Mouse (Mus musculus) brain, embryonic 14.5 days (tissue): ENCODE measurements around the gene Rftn1.

Source experiments
- CTCF ChIP-seq: fragments of 200-500 bp; IDR thresholded peaks from 2 replicates; pipeline ENCODE4 v1.5.1; 2012; ENCODE audit warnings: inconsistent platforms, mild to moderate bottlenecking, moderate library complexity, borderline replicate concordance; ENCODE audit not compliant: insufficient read depth, insufficient read length; ENCODE audit errors: extremely low read depth
- POLR2A ChIP-seq: fragments of 200-500 bp; IDR thresholded peaks from 2 replicates; pipeline ENCODE4 v1.6.1; 2012; ENCODE audit warnings: mild to moderate bottlenecking, inconsistent platforms, borderline replicate concordance; ENCODE audit not compliant: poor library complexity, insufficient read depth, insufficient read length, severe bottlenecking; ENCODE audit errors: extremely low read depth

DNA sequence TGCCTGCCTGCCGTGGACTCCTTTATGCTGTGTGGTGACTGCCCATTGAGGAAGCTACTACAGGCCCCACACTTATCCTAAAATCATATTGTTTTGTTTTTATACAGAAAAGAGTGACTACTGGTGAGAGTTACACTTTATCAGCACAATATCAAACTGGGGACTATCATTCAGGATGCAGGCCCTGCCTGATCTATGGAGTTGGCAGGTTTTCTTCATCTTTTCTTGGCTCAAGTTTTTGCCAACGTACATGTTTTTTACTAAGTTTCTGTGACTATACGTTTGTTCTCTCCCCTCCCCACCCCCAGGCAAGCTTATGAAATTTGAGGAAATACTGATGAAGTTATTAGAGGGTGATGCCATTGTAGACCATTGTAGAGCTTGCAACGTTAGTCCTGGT lies 27.5 kb upstream of the Rftn1 start:
- TF ChIP-seq CTCF (no peak), POLR2A (no peak)
